Mouse (Mus musculus): ENCODE data around the gene Tmigd3.

GRCm38 (mm10) chr3:105907956-105908655, 37.4 kb downstream of the Tmigd3 start:
- TF ChIP-seq CTCF (IDR thresholded peaks at IDR 0.05; ENCODE audit: low read depth) (no peak), EP300 (IDR thresholded peaks at IDR 0.05; ENCODE audit: low read depth) (no peak)

All from liver, postnatal 0 days (tissue).